Mouse (Mus musculus): ENCODE measurements at regions not wholly inside any gene's neighbourhood (a gene's known extent, or its start where the extent isn't known, plus 50 kb on each side); places are given as distances from the start of the nearest gene placed in this dataset.

DNA sequence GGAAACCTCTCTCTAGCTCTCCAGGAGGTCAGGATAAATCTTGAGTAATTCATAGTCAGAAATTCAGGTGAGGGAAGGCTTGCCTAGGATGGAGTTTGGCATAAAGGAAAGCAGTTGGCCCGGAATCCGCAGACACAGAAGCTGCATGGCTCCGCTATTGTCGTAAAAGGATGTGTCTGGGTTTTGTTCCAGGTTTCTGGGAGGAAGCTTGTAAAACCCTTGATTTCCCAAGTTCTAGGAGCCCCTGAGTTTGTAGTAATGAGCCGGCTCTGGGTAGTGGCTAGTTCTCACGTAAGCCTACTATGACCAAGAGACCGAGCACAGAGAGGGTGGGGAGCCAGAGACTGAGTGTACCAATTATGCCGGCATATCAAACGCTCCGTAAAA lies 52.7 kb upstream of the Gm21915 start:
- Histone ChIP-seq H3K9ac (ENCODE audit: low read length) (peak overlapping the region; percentile 12), H3K27ac (ENCODE audit: low read depth, low read length) (peak overlapping the region; percentile 81), H3K27me3 (ENCODE audit: control insufficient read depth, insufficient read depth, low read length) (no peaks in the 10 kb centered on the region), H3K9me3 (ENCODE audit: control insufficient read depth, low read length) (no peaks in the 10 kb centered on the region), H3K4me1 (replicated peaks; ENCODE audit: control insufficient read depth, insufficient read depth, low read length) (peaks cover 11% of the 10 kb centered on the region; the same call in 1 of the 2 replicates), H3K36me3 (ENCODE audit: control insufficient read depth, insufficient read depth, low read length) (no peaks in the 10 kb centered on the region), H3K4me2 (ENCODE audit: low read depth, low read length, severe bottlenecking) (peak overlapping the region; percentile 59), H3K4me3 (ENCODE audit: low read depth, low read length) (peak overlapping the region; percentile 16; the same call in 1 of the 2 replicates)
- ATAC-seq (replicated peaks; ENCODE audit: low FRiP score) (no peak), DNase-seq (ENCODE audit: low spot score) (no peak)
- 18% methylated on average over 10 of the region's 10 CpGs for WGBS

- Histone ChIP-seq H3K4me1 (replicated peaks; ENCODE audit: control insufficient read depth, insufficient read depth, low read length) (peaks cover 11% of the 10 kb centered on the region; the same call in 1 of the 2 replicates), H3K4me3 (ENCODE audit: low read depth, low read length) (peak overlapping the region; percentile 16), H3K36me3 (ENCODE audit: control insufficient read depth, insufficient read depth, low read length) (no peaks in the 10 kb centered on the region), H3K9me3 (ENCODE audit: control insufficient read depth, low read length) (no peaks in the 10 kb centered on the region), H3K27ac (ENCODE audit: low read depth, low read length) (peak overlapping the region; percentile 81), H3K9ac (ENCODE audit: low read length) (peak overlapping the region; percentile 12), H3K27me3 (ENCODE audit: control insufficient read depth, insufficient read depth, low read length) (no peaks in the 10 kb centered on the region), H3K4me2 (ENCODE audit: low read depth, low read length, severe bottlenecking) (peak overlapping the region; percentile 59)
- ATAC-seq (replicated peaks; ENCODE audit: low FRiP score) = peak; percentile 87
- under 1% methylated on average over 20 of the region's 20 CpGs for WGBS
- peak; percentile 70 for DNase-seq (ENCODE audit: low spot score)
These were observed 53.3 kb upstream of the Gm21915 start for GRCm38 (mm10) chr9:40617036-40617675.

DNA sequence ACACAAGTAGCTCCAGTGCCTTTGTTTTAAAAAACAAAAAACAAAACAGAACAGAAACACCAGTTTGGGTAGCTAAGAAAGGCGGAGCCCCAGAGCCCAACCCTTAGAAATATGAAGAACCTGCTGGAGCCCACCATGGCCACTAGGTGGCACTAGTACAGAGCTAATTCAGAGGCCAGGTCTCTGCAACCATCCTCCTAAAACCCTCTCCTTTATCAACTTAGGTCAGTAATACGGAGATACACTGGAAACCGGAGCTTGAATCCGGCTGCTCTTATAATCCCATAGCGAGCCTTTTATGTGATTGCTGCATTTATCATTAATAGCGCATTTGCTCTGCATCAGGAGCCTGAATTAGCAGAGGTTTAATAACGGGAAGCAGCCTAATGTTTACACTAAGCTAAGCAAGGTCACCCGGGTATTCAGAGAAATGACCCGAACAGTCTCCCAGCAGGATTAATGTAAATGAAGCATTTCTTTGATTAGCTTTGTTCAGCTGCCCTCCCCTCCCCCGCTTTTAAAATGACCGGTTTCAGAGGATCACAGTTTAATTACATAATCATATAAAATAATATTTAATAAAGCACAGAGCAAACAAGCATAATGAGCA lies 53.9 kb upstream of the Gm21915 start:
- ATAC-seq (replicated peaks; ENCODE audit: low FRiP score) (peak; percentile 80), DNase-seq (ENCODE audit: low spot score) (peak; percentile 88)
- no peaks in the 10 kb centered on the region for H3K9me3 ChIP-seq (ENCODE audit: control insufficient read depth, low read length)
- H3K4me2 ChIP-seq (ENCODE audit: low read depth, low read length, severe bottlenecking) = peak overlapping the region; percentile 59
- H3K4me3 ChIP-seq (ENCODE audit: low read depth, low read length) = peak overlapping the region; percentile 24
- peak overlapping the region; percentile 12 for H3K9ac ChIP-seq (ENCODE audit: low read length)
- no peaks in the 10 kb centered on the region for H3K36me3 ChIP-seq (ENCODE audit: control insufficient read depth, insufficient read depth, low read length)
- WGBS = under 1% methylated on average over 11 of the region's 11 CpGs
- no peaks in the 10 kb centered on the region for H3K27me3 ChIP-seq (ENCODE audit: control insufficient read depth, insufficient read depth, low read length)
- H3K27ac ChIP-seq (ENCODE audit: low read depth, low read length) = peak overlapping the region; percentile 70; the same call in 1 of the 2 replicates
- peaks cover 11% of the 10 kb centered on the region; the same call in 1 of the 2 replicates for H3K4me1 ChIP-seq (replicated peaks; ENCODE audit: control insufficient read depth, insufficient read depth, low read length)

DNA sequence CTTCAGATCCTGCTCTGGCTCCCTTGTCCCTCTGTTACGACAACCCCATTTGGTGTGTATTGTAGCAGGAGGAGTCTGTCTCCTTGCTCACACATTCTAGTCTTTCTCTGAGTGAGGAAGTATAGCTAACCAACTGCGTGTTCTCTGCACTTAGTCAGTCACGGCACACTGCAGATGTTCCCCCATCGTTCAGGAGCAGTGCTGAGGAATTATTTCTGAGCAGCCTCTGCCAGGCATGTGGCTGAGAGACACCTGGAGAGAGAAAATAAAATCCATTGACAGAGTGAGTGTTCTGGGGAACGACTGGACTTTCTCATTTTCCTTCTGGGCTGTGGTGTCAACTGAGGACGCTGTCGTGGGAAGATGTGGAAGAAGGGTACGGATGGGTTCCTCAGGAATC lies 54.5 kb upstream of the Gm21915 start:
- peaks cover 11% of the 10 kb centered on the region; the same call in 1 of the 2 replicates for H3K4me1 ChIP-seq (replicated peaks; ENCODE audit: control insufficient read depth, insufficient read depth, low read length)
- ATAC-seq (replicated peaks; ENCODE audit: low FRiP score) = no peak

GRCm38 (mm10) chr9:40614071-40614470 lies 56.3 kb upstream of the Gm21915 start:
- no peak overlapping the region for H3K4me2 ChIP-seq (ENCODE audit: low read depth, low read length, severe bottlenecking)
- H3K9ac ChIP-seq (ENCODE audit: low read length) = no peak overlapping the region
- 75% methylated on average over 5 of the region's 5 CpGs for WGBS

More for the DNA sequence above, 54.5 kb upstream of the Gm21915 start:
- no peaks in the 10 kb centered on the region for H3K9me3 ChIP-seq (ENCODE audit: control insufficient read depth, low read length)
- 34% methylated on average over 8 of the region's 8 CpGs for WGBS
- H3K4me3 ChIP-seq (ENCODE audit: low read depth, low read length) = no peak overlapping the region
- DNase-seq (ENCODE audit: low spot score) = no peak
- peak overlapping the region; percentile 35; the same call in 1 of the 2 replicates for H3K9ac ChIP-seq (ENCODE audit: low read length)
- H3K27ac ChIP-seq (ENCODE audit: low read depth, low read length) = no peak overlapping the region; the same call in 1 of the 2 replicates
- no peaks in the 10 kb centered on the region for H3K27me3 ChIP-seq (ENCODE audit: control insufficient read depth, insufficient read depth, low read length)
- H3K36me3 ChIP-seq (ENCODE audit: control insufficient read depth, insufficient read depth, low read length) = no peaks in the 10 kb centered on the region
- H3K4me2 ChIP-seq (ENCODE audit: low read depth, low read length, severe bottlenecking) = peak overlapping the region; percentile 59; the same call in 1 of the 2 replicates

DNA sequence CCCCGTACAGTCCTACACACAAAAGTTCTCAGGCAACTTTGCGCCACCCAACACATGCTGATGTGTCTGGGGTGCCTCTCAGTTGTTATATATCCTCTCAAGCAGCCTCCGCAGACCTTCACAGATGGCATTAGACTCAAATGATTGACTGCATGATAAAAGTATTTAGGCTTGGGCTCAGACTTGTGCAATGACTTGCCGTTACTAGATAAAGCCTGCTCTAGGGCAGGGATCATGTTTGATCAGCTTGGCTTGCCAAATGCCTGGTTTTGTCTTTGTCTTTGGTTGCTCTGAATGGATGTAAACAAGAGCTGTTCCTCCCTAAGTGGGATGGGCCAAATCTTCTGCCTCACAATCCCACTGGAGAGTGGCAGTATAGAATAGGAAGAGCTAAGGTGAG lies 57.2 kb upstream of the Gm21915 start:
- Histone ChIP-seq H3K36me3 (ENCODE audit: control insufficient read depth, insufficient read depth, low read length) (no peaks in the 10 kb centered on the region), H3K4me2 (ENCODE audit: low read depth, low read length, severe bottlenecking) (no peak overlapping the region), H3K4me1 (replicated peaks; ENCODE audit: control insufficient read depth, insufficient read depth, low read length) (peaks cover 11% of the 10 kb centered on the region; the same call in 1 of the 2 replicates), H3K27ac (ENCODE audit: low read depth, low read length) (no peak overlapping the region), H3K9me3 (ENCODE audit: control insufficient read depth, low read length) (no peaks in the 10 kb centered on the region), H3K27me3 (ENCODE audit: control insufficient read depth, insufficient read depth, low read length) (no peaks in the 10 kb centered on the region), H3K4me3 (ENCODE audit: low read depth, low read length) (no peak overlapping the region), H3K9ac (ENCODE audit: low read length) (no peak overlapping the region)
- 86% methylated on average over 4 of the region's 4 CpGs for WGBS
- no peak for DNase-seq (ENCODE audit: low spot score)
- ATAC-seq (replicated peaks; ENCODE audit: low FRiP score) = no peak

More at GRCm38 (mm10) chr9:40614071-40614470, 56.3 kb upstream of the Gm21915 start:
- Histone ChIP-seq H3K27ac (ENCODE audit: low read depth, low read length) (no peak overlapping the region), H3K4me3 (ENCODE audit: low read depth, low read length) (no peak overlapping the region), H3K9me3 (ENCODE audit: control insufficient read depth, low read length) (no peaks in the 10 kb centered on the region), H3K27me3 (ENCODE audit: control insufficient read depth, insufficient read depth, low read length) (no peaks in the 10 kb centered on the region), H3K4me1 (replicated peaks; ENCODE audit: control insufficient read depth, insufficient read depth, low read length) (peaks cover 11% of the 10 kb centered on the region; the same call in 1 of the 2 replicates), H3K36me3 (ENCODE audit: control insufficient read depth, insufficient read depth, low read length) (no peaks in the 10 kb centered on the region)
- DNase-seq (ENCODE audit: low spot score) (no peak), ATAC-seq (replicated peaks; ENCODE audit: low FRiP score) (no peak)

GRCm38 (mm10) chr9:40612755-40613154 lies 57.7 kb upstream of the Gm21915 start:
- Histone ChIP-seq H3K4me2 (ENCODE audit: low read depth, low read length, severe bottlenecking) (no peak overlapping the region), H3K9ac (ENCODE audit: low read length) (no peak overlapping the region), H3K4me3 (ENCODE audit: low read depth, low read length) (no peak overlapping the region), H3K9me3 (ENCODE audit: control insufficient read depth, low read length) (no peaks in the 10 kb centered on the region), H3K36me3 (ENCODE audit: control insufficient read depth, insufficient read depth, low read length) (no peaks in the 10 kb centered on the region), H3K27ac (ENCODE audit: low read depth, low read length) (no peak overlapping the region), H3K27me3 (ENCODE audit: control insufficient read depth, insufficient read depth, low read length) (no peaks in the 10 kb centered on the region), H3K4me1 (replicated peaks; ENCODE audit: control insufficient read depth, insufficient read depth, low read length) (peaks cover 11% of the 10 kb centered on the region; the same call in 1 of the 2 replicates)
- 100% methylated on average over 1 of the region's 1 CpGs for whole genome bisulfite sequencing
- DNase-seq (ENCODE audit: low spot score) (no peak), ATAC-seq (replicated peaks; ENCODE audit: low FRiP score) (no peak)

- H3K27ac ChIP-seq (ENCODE audit: low read depth, low read length) = no peak overlapping the region
These were observed 58.1 kb upstream of the Gm21915 start for GRCm38 (mm10) chr9:40612312-40612711.

More at GRCm38 (mm10) chr9:40612312-40612711, 58.1 kb upstream of the Gm21915 start:
- Histone ChIP-seq H3K9me3 (ENCODE audit: control insufficient read depth, low read length) (no peaks in the 10 kb centered on the region), H3K4me1 (replicated peaks; ENCODE audit: control insufficient read depth, insufficient read depth, low read length) (peaks cover 8% of the 10 kb centered on the region; the same call in 1 of the 2 replicates), H3K27me3 (ENCODE audit: control insufficient read depth, insufficient read depth, low read length) (no peaks in the 10 kb centered on the region), H3K4me3 (ENCODE audit: low read depth, low read length) (no peak overlapping the region), H3K4me2 (ENCODE audit: low read depth, low read length, severe bottlenecking) (no peak overlapping the region), H3K9ac (ENCODE audit: low read length) (no peak overlapping the region), H3K36me3 (ENCODE audit: control insufficient read depth, insufficient read depth, low read length) (no peaks in the 10 kb centered on the region)
- WGBS = 91% methylated on average over 4 of the region's 4 CpGs
- DNase-seq (ENCODE audit: low spot score) = no peak
- no peak for ATAC-seq (replicated peaks; ENCODE audit: low FRiP score)

Data from forebrain, embryonic 11.5 days (tissue).